Comparison of ENCODE assay signal across 10 mouse cellular contexts in genomic region chr9:119334324-119334723, GRCm38 (mm10). TPM values are rescaled to one million over a fixed set of nuclear protein-coding genes. Genes with fewer than 3 reads are reported as not detected.
DNase-seq lines count a peak whose midpoint lies in the region; TF ChIP-seq lines count a peak whose summit lies in the region.
"Had no signal": no experiment of that assay in that cellular context is flagged by ENCODE, and none has a peak within 500 bp of the region (broad histone marks: within the 10 kb centered on the region; RNA-seq: fewer than 3 reads in every experiment).

No protein-coding gene starts in this region.

- no peak for TF ChIP-seq POLR2A in kidney, adult 2 months (IDR thresholded peaks at IDR 0.05; ENCODE audit: low read depth, low read length)

- H3K4me3 ChIP-seq in kidney, adult 2 months (ENCODE audit: insufficient read depth, low read depth, low read length) = no peak overlapping the region
- H3K4me3 ChIP-seq: neural tube, embryonic 13.5 days had no signal

- peak; percentile 60 to 70 for DNase-seq in cerebellum, postnatal 10 days
- DNase-seq in cerebellum, adult 9-11 months = no peak
- peak; percentile 67 for DNase-seq in CD4-positive helper T cell, adult 2 months (ENCODE audit: low read depth, low spot score)
- DNase-seq in gastrocnemius, postnatal 25 days = peak; percentile 68
- DNase-seq in kidney, adult 2 months = peak; percentile 80
- DNase-seq in lung, postnatal 14 days = peak; percentile 67
- DNase-seq in thymus, postnatal 25 days = peak; percentile 35
- no peak for DNase-seq in layer of hippocampus, postnatal 36 days

- TF ChIP-seq CTCF in kidney, adult 2 months (conservative IDR thresholded peaks at IDR 0.05; ENCODE audit: insufficient read depth, insufficient read length, low read depth, low read length) = no peak

- WGBS in kidney, adult 2 months = 45% methylated on average over 10 of the region's 10 CpGs

- peaks cover 7% of the 10 kb centered on the region for H3K4me1 ChIP-seq in kidney, adult 2 months (ENCODE audit: control insufficient read depth, insufficient read depth, low read length)

- no peaks in the 10 kb centered on the region for H3K36me3 ChIP-seq in kidney, adult 2 months (ENCODE audit: control insufficient read depth, insufficient read depth, low read length)
- H3K36me3 ChIP-seq: neural tube, embryonic 13.5 days had no signal

- H3K27ac ChIP-seq in kidney, adult 2 months (ENCODE audit: insufficient read depth, low read depth, low read length) = peak overlapping the region; percentile 64; the same call in 1 of the 2 replicates
- H3K27ac ChIP-seq: neural tube, embryonic 13.5 days had no signal

- H3K27me3 ChIP-seq in kidney, adult 2 months (replicated peaks; ENCODE audit: control insufficient read depth, insufficient read depth, low read length) = no peaks in the 10 kb centered on the region
- H3K27me3 ChIP-seq: CH12.LX had no signal

RNA-seq across cellular contexts. Expression of gene Acaa1a, which starts 5.2 kb away (rescaled TPM):
- total RNA-seq in gastrocnemius, postnatal 25 days (2021) = 10 to 100 TPM; 38.3 to 40.9 TPM
- 229 and 272 TPM in 2 replicates for polyA plus RNA-seq in kidney, adult 2 months (2012; rRNA removed)
- 10 to 100 TPM; 68.1 to 76.4 TPM for total RNA-seq in layer of hippocampus, postnatal 36 days (2021)

RNA-seq across cellular contexts. Expression of gene Myd88, which starts 6.9 kb away (rescaled TPM):
- 1 to 10 TPM; 4.3 to 5.0 TPM for total RNA-seq in gastrocnemius, postnatal 25 days (2021)
- 16.4 and 17.4 TPM in 2 replicates for polyA plus RNA-seq in kidney, adult 2 months (2012; rRNA removed)
- 1 to 10 TPM; 5.8 to 8.5 TPM for total RNA-seq in layer of hippocampus, postnatal 36 days (2021)

RNA-seq across cellular contexts. Expression of gene Oxsr1, which starts 12.1 kb away (rescaled TPM):
- 10 to 100 TPM; 42.5 to 43.1 TPM for total RNA-seq in gastrocnemius, postnatal 25 days (2021)
- polyA plus RNA-seq in kidney, adult 2 months (2012; rRNA removed) = 16.2 and 16.3 TPM in 2 replicates
- total RNA-seq in layer of hippocampus, postnatal 36 days (2021) = 10 to 100 TPM; 28.2 to 31.1 TPM

RNA-seq across cellular contexts. Expression of gene Xylb, which starts 22.9 kb away (rescaled TPM):
- under 1 TPM; 0.08 to 0.48 TPM for total RNA-seq in gastrocnemius, postnatal 25 days (2021)
- polyA plus RNA-seq in kidney, adult 2 months (2012; rRNA removed) = 449 and 451 TPM in 2 replicates
- 1 to 10 TPM; 4.2 to 5.0 TPM for total RNA-seq in layer of hippocampus, postnatal 36 days (2021)

RNA-seq across cellular contexts. Expression of gene Slc22a14, which starts 31.0 kb away (rescaled TPM):
- total RNA-seq in gastrocnemius, postnatal 25 days (2021) = not detected
- polyA plus RNA-seq in kidney, adult 2 months (2012; rRNA removed) = 1.7 and 2.1 TPM in 2 replicates
- not detected for total RNA-seq in layer of hippocampus, postnatal 36 days (2021)
- total RNA-seq: CH12.LX had no signal
- polyA plus RNA-seq: neural tube, embryonic 13.5 days had no signal

Comparison
In these comparisons a context has a peak if more than half of its experiments do, and no peak if none do; other contexts are left out.
1. DNase-seq: peak in cerebellum, postnatal 10 days (2 of 2), CD4-positive helper T cell, adult 2 months (single experiment), gastrocnemius, postnatal 25 days (single experiment), kidney, adult 2 months (single experiment), lung, postnatal 14 days (single experiment) and thymus, postnatal 25 days (single experiment); none in cerebellum, adult 9-11 months (single experiment) and layer of hippocampus, postnatal 36 days (0 of 2).